Mouse (Mus musculus) ES-CJ7 (cell line): ENCODE data around the gene Gatb.
A peak's percentile ranks its signal among the peaks of the same experiment; 100 is the strongest.
"Not testable (repeated sequence)": the region's sequence is repeated elsewhere in the genome, so short reads cannot be mapped to it uniquely, and the experiment has no call there.

Experiments used
- DNase-seq: peaks from one replicate; pipeline ENCODE4 v3.0.0; 2011; ENCODE audit warnings: low read depth, low spot score

Gatb gene

DNA sequence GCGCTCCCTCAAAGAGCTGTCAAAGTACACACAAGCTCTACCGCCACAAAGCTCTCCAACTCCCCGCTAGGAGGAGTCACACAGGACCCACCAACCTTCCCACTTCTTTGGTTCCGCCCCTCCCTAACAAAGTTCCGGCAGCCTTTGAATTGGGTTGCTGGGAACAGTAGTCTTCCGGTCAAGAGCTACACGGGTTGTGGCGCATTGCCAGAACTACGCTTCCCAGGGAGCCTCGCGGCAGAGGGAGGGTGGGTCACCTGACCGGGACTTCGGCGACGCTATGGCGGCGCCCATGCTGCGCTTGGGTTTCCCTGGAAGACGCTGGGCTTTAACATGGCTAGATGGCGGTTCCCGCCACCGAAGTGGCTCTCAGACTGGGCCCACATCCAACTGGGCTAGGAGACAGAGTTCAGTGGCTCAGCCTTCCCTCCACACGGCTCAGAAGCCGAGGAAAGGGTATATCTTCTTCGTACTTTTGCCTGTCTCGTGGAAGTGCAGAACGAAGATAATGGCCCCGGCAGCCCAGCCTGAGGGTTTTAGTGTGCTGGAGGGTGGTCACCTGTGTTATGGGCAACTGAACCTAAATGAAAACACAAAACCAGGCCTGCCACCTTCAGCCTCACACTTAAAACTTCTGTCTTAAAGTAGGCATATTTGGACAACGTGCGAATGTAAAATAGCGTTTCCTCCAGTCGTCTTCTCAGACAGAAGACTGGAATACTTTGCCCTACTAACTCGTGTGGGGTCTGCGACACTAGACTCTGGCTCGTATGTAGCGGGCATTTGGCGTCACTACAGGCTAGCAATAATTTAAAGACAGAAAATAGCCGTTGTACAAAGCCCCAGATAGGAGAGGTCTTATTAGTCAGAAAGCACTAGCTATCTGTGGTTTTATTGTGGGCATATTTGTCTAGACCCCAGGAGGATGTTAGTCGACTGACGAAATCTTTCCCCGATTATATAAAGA is at the start of gene Gatb:
Gene Gatb, plus strand, starts transcription at position 256 of the 967 bp plus-strand sequence.
- peak; percentile 99 for DNase-seq

DNA sequence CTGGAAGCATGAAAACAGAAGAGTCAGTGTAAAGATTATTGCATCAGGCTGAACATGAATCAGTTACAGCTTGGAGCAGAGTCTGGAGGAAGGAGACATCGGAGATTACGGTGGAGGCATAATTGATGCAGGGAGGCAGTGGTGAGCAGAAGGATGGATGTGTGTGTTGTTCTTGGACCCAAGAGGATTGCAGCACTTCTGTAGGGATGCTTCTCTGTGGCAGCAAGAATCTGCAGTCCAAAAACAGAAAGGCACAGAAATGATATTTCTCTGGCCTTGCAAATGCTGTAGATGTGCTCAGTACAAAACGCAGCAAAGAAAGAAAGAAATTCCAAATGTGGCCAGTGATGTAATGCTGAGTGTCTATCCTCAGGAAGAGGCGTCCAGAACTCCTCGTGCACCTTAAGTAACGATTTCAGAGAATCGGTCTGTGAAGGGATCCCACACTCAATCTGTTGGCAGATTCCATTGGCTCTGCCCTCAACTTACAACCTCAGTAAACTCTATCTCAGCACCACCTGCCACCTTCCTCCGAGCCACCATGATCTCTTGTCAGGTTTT is 43.2 kb upstream of the Gatb start:
- no peak for DNase-seq

DNA sequence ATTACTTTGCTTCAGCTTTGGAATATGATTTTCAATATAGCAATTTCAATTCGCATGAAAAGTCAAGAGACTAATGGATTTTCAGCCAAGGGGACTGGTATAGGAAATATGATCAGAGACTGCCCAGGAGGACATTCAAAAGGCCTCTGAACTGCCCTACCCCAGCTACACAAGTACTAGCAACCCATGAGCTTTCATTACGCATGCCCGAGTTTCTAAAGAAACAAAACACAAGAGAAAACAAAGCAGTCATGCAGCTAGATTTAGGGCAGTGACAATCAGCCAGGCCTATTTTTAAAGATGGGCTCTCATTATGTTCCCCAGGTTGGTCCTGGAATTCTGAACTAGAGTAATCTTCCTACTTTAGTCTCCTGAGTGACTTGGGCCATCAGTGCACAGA is 41.5 kb upstream of the Gatb start:
- DNase-seq = no peak

DNA sequence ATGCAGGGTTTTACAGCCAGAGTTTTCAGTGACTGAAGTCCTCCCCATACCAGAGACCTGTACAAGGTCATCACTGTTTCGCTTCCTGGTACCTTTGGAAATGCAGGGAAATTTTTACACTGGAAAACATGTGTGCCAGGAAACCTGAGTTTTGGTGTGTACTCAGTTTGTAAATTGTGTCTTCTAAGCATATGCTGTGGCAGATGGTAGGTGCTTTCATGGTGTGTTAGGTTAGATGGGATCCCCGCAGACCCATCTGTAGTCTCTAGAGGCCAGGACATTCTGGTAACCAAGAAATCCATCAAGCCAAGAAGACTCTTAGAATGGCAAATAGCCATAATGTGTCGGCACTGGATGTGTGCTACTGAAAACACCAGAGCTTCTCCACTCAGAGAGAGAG is 38.9 kb upstream of the Gatb start:
- no peak for DNase-seq

DNA sequence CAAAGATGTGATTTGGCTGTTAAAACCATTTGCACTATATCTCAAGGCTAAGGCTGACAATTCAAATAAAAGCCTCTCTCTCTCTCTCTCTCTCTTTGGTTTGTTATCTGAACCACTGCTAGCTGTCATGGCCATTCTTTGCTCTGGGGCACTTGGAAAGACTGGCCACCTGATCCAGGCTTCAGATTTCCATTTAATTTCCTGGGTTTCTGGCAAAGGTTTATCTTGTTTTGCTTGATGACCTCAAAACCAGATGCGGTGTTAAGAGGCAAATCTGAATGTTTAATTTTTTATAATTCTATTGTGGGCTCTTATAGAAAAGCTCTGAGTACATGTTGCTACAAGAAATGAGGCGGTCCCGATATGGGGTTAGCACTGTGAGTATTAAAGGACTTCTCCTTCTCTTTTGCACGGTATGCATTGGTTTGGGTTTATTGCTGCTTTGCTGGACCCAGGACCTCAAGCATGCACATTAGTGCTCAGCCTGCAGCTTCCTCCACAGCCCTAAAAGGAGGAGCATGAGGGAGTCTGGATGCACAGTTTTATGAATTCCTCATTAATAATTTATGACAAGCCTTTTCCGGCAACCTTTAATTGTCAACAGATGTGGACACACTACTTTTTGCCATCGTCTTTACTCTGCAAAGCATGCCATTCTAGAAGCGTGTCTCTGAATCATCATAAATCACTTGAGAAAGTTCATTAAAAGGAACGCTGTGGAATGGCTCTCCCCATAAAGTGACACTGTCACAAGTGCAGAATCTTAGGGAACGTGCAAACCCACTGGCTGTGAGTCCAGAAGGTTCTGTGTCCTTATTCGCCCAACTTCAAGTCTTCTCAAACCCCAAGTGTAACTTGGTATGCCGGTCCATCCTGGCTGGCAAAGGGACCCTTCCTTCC is 38.0 kb upstream of the Gatb start:
- DNase-seq = no peak

DNA sequence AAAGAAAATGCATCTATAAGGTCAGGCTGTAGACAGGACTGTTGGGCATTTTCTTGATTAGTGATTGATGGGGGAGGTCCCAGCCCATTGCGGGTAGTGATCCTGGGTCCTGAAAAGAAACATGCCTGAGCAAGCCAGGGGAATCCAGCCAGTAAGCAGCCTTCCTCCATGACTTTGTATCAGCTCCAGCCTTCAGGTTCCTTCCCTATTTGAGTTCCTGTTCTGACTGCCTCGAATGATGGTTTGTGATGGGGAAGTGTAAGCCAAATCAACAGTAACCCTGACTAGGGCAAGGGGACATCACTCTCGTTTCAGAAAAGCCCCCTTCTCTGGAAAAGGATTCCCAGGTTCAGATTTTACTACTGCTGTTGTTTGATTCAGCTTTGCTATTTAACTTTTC is 31.2 kb upstream of the Gatb start:
- DNase-seq = no peak

DNA sequence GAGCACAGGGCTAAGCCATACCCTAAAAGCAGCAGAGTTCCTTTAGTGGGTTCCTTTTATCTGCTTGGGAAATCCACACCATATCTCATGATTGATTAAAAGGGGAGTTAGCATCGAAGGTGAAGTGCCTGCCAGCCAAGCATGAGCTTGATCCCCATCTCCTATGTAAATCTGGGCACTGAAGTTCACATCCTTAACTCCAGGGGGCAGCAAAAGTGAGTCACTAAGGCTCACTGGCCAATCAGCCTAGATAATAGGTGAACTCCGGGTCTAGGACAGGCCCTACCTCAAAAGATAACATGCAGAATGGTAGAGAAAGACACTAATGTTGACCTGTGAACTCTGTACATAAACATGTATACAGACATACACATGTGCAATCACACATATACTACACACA is 30.3 kb upstream of the Gatb start:
- peak; percentile 51 for DNase-seq

DNA sequence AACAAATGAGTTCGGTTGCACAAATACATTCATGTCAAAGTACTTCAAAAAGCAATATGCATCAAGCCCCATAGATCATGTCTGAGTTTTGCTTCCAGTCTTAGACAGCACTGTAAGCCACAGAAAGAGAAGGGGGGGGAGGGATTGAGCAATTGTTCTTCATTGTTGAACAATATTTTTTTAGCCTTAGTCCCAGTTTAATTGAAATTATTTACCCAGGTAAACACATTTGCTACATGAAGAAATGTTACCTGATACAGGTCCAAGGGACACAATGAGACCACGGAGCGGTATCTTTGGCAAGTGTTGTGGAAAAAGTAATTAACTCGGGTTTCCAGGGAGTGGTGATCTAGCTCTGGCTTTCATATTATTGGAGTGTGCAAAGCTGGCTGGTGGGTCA is 23.6 kb upstream of the Gatb start:
- DNase-seq = no peak

DNA sequence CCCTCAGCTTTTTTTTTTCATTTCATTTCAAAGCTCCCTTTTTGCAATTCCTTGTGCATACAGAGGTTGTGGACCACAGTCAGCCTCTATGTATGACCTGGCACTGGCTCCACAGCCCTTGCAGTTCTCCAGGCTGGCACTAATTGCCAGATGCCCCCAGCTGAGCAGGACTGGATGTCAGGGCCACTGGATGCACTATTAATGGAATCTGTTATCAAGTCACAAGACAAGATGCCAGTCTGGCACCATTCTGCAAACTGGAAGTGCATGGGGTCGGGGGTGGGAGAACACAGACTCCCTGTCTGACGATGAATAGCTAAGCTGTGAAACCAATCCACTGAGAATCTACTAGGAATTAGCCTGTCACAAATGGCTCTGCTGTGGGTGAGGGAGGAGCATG is 22.6 kb upstream of the Gatb start:
- no peak for DNase-seq

DNA sequence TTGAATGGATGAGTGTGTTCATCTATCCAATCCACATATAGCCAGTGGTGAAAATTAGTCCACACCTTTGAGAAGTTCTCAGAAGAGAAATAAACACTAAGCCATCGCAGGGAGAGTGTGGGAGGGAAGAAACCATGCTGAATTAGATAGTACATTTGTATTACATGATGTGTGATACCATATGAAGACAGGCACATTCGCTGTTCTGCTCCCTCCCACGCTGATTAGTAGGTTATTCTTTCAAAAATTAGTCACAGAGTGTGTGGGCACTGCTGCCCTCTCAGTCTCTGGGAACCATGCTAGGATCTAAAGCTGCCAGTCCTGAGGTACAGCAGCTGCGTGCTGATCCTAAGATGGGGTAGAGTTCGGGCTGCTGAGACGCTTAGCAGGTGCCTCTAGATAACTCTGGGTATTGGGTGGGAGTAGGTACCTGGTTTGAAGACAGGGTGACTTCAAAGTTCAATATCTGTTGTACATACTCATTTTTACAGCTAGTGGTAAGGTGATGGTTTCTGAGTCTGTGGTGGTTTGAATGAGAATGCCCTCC is 20.1 kb upstream of the Gatb start:
- no peak for DNase-seq

DNA sequence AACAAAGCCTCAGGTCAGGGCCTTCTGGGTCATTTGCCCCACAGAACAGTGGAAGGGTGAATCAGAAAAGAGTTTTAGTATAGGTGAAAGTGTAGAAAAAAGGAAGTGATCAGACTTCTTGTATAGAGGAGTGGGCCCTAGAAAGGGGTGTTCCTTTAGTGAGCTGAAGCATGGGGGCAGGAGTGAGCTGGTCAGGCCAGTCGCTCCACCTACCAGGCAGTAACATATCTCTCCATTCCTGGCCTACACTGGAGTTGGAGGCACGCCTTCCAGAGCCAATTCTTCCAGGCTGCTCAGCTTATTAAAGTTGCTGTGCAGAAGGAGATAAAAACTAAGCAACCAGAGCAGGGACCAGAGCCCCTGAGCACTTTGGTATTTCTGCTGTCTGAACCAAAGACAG is 9.3 kb upstream of the Gatb start:
- DNase-seq = no peak

DNA sequence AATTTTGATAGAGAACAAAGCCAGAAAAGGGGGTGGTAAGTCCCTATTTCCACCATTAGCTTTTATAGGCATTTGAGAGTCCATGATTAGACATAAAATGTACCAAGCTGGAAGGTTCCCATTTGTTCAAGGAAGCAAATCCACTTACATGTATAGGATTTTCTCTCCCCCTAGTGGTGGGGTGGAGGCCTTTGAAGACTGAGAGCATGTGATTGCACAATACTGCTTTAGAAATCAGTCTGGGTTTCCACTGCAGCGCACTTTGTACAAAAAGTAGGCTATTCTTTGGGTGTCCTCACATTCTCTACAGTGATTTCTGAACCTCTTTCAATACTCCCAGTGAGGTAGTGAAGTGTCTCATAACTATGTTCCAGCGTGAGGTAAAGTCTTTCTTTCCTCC is 2.6 kb upstream of the Gatb start:
- peak; percentile 81 for DNase-seq

DNA sequence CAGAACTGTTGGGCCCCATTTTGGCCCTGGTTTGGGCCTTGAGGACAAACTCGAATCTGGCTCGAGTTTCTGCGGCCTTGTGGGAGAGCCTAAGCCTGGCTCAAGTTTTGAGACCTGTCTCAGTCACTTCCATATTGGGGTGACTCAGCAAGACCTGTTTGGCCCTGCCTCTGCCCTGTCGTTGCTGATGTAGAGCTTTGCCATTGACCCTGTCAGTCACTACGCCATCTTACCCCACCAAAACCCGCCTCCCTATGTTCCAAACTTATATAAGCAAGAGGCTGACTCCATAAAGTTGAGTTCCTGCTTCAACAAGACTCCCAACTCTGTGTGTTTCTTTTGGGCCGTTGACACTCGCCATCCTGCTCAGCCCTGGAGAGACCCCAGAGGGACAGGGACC is 1.4 kb upstream of the Gatb start:
- DNase-seq = not testable (repeated sequence)

DNA sequence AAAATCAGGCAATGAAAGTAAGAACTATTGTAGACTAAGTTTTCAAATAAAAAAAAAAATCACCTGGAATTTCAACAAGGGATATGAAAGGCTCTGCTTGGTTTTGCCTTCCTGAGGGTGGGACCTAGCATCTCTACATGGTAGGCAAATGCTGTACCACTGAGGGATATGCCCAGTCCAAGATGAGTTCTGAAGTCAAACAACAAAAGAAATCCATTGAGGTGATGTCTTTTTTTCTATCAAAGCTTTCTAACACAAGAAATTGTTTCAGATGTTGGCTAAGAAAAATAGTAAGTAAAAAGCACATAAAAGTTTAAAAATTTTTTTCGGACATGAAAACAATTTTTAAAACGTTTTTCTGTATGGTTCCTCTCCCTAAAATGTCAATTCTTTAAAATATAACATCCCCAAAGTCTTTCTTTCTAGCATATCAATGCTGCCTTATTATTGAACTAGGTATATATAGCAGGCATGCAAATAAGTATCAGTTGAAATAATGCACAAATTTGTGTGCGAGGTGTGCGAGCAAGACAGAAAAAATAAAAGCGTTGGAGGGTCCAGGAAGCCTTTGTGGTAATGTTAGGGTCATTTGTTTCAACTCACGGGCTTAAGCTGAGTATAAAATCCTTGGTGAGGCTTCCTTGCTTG is 579 bp upstream of the Gatb start:
- DNase-seq = no peak

DNA sequence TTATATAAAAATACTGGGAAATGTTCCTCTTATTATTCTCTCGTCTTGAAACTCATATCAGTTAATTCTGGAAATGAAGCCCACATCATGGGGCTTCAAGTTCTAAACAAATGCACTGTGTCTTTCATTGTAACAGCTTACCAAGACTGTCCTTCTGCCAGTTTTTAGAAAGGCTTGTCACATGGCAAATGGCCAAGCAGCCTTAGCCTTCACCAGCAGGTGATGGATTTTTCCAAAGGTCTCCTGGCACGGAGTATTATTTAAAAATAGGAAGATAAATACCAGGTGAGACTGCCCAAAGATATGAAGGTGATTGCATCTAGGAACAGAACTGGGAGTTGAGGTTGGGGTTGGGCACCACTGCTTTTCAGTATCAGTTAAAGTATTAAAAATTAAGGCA is 8.8 kb downstream of the Gatb start:
- DNase-seq = no peak

DNA sequence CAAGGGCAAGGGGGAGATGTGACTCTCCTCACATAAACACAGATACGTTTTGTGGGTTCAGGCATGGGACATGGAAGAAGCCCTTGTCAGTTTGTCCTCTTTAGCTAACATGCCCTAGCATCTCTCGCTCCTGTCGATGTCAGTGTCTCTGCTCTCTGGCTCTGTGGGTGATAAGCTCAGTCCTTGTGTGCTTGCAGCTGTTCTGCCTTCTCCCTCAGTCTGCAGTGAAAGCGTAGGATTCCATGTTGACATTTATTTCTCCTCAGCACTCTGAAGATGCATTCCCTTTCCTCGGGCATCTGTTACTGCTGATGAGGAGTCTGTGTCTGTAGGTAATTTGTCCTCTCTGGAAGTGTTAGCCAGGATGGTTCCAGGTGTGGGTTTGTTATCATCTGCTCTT is 9.3 kb downstream of the Gatb start:
- DNase-seq = no peak

DNA sequence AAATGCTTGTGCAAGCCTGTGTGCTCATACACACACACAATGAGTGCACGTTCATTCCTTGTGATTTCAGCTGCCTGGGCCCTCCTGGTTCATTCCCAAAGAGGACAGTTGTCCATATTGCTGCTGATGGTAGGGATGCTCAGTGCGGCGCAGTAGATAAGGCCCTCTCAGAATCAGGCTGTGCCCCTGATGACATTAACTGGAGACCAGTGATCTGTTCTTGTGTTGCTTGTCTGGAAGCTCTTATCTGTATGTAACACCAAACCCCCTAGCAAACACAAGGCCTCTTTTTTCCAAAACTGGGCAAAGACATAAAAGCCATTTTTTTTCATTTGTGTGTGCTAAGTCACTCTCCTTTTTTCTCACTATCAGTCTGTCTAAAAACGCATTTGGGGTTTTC is 11.0 kb downstream of the Gatb start:
- no peak for DNase-seq

DNA sequence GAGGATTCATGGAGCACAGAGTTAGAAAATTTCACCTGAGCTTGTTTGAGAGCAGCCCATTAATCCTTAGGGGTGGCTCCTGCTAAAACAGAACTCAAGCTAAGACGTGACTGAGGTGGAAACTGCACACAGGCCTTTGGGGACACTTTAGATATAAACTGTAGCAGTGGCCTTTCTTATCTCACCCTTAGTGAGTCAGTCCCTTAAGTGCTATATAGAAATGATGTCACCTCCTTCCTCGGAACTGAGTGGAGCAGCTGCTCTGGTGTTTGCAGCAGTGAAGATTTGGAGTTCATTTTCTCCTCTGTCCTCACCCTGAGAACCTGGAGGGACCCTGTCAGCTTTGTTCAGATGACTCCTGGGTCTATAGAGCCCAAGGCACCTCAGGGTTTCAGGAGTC is 14.8 kb downstream of the Gatb start:
- no peak for DNase-seq

DNA sequence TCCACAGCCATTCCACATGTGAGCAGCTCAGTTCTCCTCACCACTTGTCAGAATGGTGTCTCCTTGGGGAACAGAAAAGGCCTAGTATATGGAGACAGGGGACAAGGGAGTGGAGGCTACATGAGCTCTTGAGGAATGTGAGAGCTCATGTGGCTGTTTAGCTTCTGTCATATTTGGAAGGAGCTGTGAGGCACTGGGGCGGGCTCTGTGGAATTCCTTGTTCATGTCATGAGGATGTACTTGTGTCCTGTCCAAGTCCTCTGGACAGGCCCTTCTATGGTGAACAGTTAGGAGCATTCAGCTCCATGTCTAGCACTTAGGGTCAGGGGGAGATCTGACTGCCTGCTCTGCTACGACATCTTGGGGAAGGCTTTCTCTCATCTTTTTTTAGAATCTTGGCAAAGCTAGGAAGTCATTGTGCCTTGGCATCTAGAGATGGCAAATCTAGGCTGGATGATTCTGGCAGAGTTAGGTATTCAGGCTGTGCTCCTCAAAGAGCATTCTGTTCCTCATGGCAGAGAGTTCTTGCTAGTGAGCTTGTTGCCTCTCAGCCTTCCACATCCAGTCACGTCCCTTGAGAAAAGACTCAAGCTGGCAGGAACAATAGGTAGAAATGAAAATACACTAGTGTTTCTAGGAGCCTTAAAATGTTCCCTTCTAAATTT is 16.3 kb downstream of the Gatb start:
- DNase-seq = no peak

DNA sequence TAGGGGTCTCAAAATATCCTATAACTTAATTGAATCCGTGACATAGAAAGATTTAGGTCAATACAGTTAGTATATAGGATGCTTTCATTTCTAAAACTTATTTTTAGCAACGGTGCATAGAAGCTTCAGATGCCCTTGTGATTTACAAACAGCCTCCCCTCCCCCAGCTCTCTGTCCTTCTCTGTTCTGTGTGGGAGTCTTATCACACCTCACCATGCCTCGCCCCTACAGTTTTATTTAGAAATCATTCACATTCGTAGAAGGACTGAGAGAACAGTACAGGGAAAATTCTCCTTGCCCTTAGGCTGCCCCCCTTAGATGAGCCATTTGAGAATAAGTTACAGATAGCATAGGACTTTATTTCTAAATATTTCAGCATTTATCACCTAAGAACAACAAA is 18.1 kb downstream of the Gatb start:
- DNase-seq = no peak
